Mouse (Mus musculus) left cerebral cortex, adult 6 months (tissue): ENCODE data around the gene Olfr1416. TPM values are rescaled to one million over a fixed set of nuclear protein-coding genes. Genes with fewer than 3 reads are reported as not detected.

Experiments used
- long read RNA-seq, 2 experiments: library from polyadenylated mRNA; unstranded; transcript quantifications; one replicate each; pipeline ENCODE4 v2.0.0; 2019 to 2020
- polyA plus RNA-seq: library from polyadenylated mRNA; unstranded; fragments of <200 nt; fragmentation: Nextera tagmentation; gene quantifications from 2 replicates; pipeline ENCODE4 v1.2.3, GENCODE M21; 2021

Olfr1416 gene
- not detected in 2 replicates for polyA plus RNA-seq
- long read RNA-seq, experiment 1: 0 reads
- long read RNA-seq, experiment 2: 0 reads

GRCm38 (mm10) chr1:92485013-92485412, at the start of gene Olfr1416:
Olfr1416 (minus strand) TSS chr1:92485113.

GRCm38 (mm10) chr1:92518561-92518960, 33.6 kb upstream of the Olfr1416 start, which contains the start of gene Olfr1414:
Olfr1414 (minus strand) TSS chr1:92518661.

DNA sequence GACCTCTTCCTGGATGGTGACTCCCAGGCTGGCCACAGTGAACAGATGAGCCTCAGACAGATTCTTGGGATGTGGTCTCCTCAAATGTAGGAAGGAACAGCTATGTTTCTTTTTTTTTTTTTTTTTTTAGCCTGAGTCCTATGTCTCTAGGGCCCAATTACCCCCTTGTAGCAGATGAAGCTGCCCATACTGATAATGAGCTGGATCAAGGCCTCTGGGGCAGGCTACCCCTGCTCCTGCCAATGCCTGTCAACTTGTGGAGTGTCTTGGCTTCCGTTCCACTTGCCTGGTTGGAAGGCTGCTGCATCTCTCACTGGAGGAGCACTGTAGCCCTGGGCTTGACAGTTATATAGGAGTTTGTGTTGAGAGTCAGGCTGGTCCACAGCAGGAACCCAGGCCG, 11.1 kb upstream of the Olfr1416 start, which contains the start of gene Olfr1415:
Olfr1415 (minus strand) TSS at position 101 of the 400 bp plus-strand sequence.

GRCm38 (mm10) chr1:92473165-92474041, 11.5 kb downstream of the Olfr1416 start, which contains the start of gene Ndufa10:
Ndufa10 (minus strand) TSS chr1:92473860.

Other genes with a start within 250 kb of the Olfr1416 start
- gene Ndufa10, start 11.3 kb downstream of the Olfr1416 start, polyA plus RNA-seq: 316 and 482 TPM in 2 replicates
- not detected in 2 replicates for gene Olfr1415, start 11.0 kb upstream of the Olfr1416 start, polyA plus RNA-seq
- gene Olfr1414, start 33.5 kb upstream of the Olfr1416 start, polyA plus RNA-seq: not detected in 2 replicates
- not detected in 2 replicates for gene Olfr1413, start 86.2 kb upstream of the Olfr1416 start, polyA plus RNA-seq
- gene Olfr1412, start 100.7 kb upstream of the Olfr1416 start, polyA plus RNA-seq: not detected in 2 replicates
- gene Olfr1411, start 109.3 kb upstream of the Olfr1416 start, polyA plus RNA-seq: not detected in 2 replicates
- not detected in 2 replicates for gene Olfr1410, start 120.7 kb upstream of the Olfr1416 start, polyA plus RNA-seq
- not detected in 2 replicates for gene Olfr12, start 132.7 kb upstream of the Olfr1416 start, polyA plus RNA-seq
- 880 and 926 TPM in 2 replicates for gene Cops9, start 156.9 kb upstream of the Olfr1416 start, polyA plus RNA-seq
- gene Otos, start 163.7 kb upstream of the Olfr1416 start, polyA plus RNA-seq: 0.46 and 0.63 TPM in 2 replicates